Mouse (Mus musculus) duodenum, adult 2 months (tissue): ENCODE data around the gene Plekha7. TPM values are rescaled to one million over a fixed set of nuclear protein-coding genes. Genes with fewer than 3 reads are reported as not detected.

Experiments
- polyA plus RNA-seq: library from polyadenylated mRNA; depleted of rRNA; stranded (reverse); fragments of >200 nt; gene quantifications from 2 replicates; pipeline ENCODE4 v1.2.3, GENCODE M21; 2012; ENCODE audit warnings: low replicate concordance; rRNA removed

Plekha7 gene
- polyA plus RNA-seq, result 24.2 and 29.2 TPM in 2 replicates

GRCm38 (mm10) chr7:116307871-116308631 lies at the start of gene Plekha7:
TSS of gene Plekha7 (minus strand) at chr7:116308376.

DNA sequence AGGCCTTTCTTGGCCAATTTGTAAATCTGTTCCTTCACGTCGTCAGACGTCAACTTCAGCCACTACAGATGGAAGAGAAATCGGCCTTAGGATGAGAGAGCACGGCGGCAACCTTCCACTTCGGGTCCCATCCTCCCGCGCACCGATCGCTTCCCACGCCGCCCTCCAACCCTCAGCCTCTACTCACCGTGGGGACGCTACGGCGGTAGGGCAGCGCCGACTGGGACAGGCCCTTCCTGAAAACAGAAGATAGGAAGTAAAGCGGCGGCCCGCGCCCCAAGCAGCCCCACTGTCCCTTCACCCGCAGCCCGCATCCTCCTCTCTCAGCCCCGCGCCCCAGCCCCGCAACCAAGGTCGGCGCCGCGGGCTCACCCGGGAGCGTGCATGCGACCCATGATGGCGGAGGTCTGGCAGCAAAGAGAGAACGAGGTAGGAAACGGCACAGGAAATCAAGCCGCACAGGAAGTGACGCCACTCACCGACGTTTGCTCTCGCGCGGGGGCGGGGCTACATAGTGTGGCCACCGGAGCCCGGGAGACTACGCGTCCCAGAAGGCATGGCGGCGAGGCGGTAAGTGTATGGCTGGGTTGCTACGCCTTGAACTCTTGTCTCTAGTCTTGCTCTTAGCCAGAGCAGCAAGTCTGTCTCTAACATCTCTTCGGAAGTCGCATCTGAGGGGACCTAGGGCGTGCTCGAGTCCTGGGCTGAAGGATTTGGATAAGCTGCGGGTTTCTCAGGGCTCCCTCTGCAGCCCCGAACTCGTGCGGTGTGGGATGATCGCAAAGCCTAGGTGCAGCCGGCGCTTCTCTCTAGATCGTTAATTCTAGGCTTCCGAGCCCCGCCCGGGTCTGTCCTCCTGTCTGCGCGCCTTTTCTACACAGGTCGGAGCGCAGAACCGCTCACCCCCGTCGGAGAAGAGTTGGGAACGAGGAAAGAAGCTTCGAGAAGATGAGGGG lies 25.8 kb upstream of the Plekha7 start, which contains the start of gene Rps13:
Gene Rps13, minus strand, starts transcription at position 483 of the 956 bp plus-strand sequence.

GRCm38 (mm10) chr7:116084366-116084765 lies 223.8 kb downstream of the Plekha7 start, which contains the start of gene Gm4353:
TSS of gene Gm4353 (minus strand) at chr7:116084635.

Other genes starting within 250 kb of the Plekha7 start
- 0.11 and 2.3 TPM in 2 replicates for gene Gm4353, start 223.7 kb downstream of the Plekha7 start, polyA plus RNA-seq
- 29.0 and 62.6 TPM in 2 replicates for gene Rps13, start 25.8 kb upstream of the Plekha7 start, polyA plus RNA-seq
- gene Pik3c2a, start 135.1 kb upstream of the Plekha7 start, polyA plus RNA-seq, result 0.69 and 2.1 TPM in 2 replicates
- gene Nucb2, start 196.0 kb upstream of the Plekha7 start, polyA plus RNA-seq, result 0.89 TPM in 1 of 2 replicates, not detected in the other